Mouse (Mus musculus): ENCODE results near the gene Cops3. TPM values are rescaled to one million over a fixed set of nuclear protein-coding genes. Genes with fewer than 3 reads are reported as not detected.

Cops3 gene
- polyA plus RNA-seq, 2 experiments: 33.5 to 108 TPM

DNA sequence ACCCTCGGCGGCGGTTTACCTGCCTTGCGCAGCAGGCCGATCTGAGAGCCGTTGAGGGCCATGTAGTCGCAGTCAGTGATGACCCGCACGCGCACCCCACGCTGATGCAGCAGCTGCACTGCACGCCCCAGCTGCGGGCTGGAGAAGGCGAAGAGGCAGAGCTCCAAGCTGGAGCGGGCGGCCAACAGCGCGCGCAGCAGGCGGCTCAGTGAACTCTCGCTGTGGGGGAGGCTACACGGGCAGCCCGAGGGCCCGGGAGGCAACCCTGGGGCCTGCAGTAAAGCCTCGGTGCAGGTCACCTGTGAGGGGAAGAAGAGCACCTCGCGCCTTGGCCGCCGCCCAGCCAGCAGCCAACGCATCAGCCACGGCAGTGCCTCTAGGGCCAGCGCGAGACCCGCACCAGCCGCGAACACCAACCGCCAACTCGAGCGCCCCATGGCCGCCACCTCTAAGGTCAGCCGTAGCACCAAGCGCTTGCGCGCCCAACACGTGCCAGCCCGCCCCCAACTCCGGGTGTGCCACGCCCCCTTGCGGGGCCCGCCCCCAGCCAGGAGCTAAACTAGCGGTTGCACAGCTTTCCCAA lies 52.3 kb downstream of the Cops3 start, which contains the start of gene Pld6:
Gene Pld6 (minus strand): TSS at position 447 of the 583 bp plus-strand sequence.
- peak within 1 kb of the TSS; percentile 20 to 54 for H3K4me3 ChIP-seq (ENCODE audit: insufficient read depth in 1 of 2, low read depth in 2 of 2, low read length in 2 of 2)
- H3K27ac ChIP-seq: no peak within 1 kb of the TSS
- H3K27me3 ChIP-seq (ENCODE audit: control insufficient read depth, insufficient read depth, low read length): no peaks in the 10 kb centered on the region
- H3K4me2 ChIP-seq (ENCODE audit: low read depth): peak within 1 kb of the TSS; percentile 73
- DNase-seq (ENCODE audit: low read depth in 3 of 3, low spot score in 3 of 3) (peak in 2 of 3 experiments; percentile 30 to 43), ATAC-seq (ENCODE audit: insufficient read depth) (peak; percentile 79)
- peak within 1 kb of the TSS; percentile 51 for H3K9ac ChIP-seq (replicated peaks)
- H3K4me1 ChIP-seq (replicated peaks; ENCODE audit: control insufficient read depth in 2 of 2, insufficient read depth in 2 of 2, low read length in 1 of 2): no peaks in the 10 kb centered on the region
- under 1% methylated on average over 51 of the region's 51 CpGs for WGBS (ENCODE audit: insufficient replicate concordance)
- TF ChIP-seq EP300 (IDR thresholded peaks at IDR 0.05; ENCODE audit: low read depth) (no peak), CTCF (IDR thresholded peaks at IDR 0.05; ENCODE audit: low read depth) (0 out of 2 replicates have a peak, but pooled peaks have one; percentile 10)
- H3K9me3 ChIP-seq (ENCODE audit: control insufficient read depth, low read length): no peaks in the 10 kb centered on the region
- H3K36me3 ChIP-seq (replicated peaks; ENCODE audit: control insufficient read depth, insufficient read depth, low read depth): peaks cover 5% of the 10 kb centered on the region; the same call in 1 of the 2 replicates

GRCm38 (mm10) chr11:59786444-59787198 lies 53.0 kb downstream of the Cops3 start:
- Histone ChIP-seq H3K4me1 (replicated peaks; ENCODE audit: control insufficient read depth in 2 of 2, insufficient read depth in 2 of 2, low read length in 1 of 2) (no peaks in the 10 kb centered on the region), H3K27ac (no peak overlapping the region), H3K4me3 (ENCODE audit: insufficient read depth in 1 of 2, low read depth in 2 of 2, low read length in 2 of 2) (peak overlapping the region; percentile 20 to 54), H3K4me2 (ENCODE audit: low read depth) (peak overlapping the region; percentile 73), H3K9me3 (ENCODE audit: control insufficient read depth, low read length) (no peaks in the 10 kb centered on the region), H3K36me3 (replicated peaks; ENCODE audit: control insufficient read depth, insufficient read depth, low read depth) (no peaks in the 10 kb centered on the region), H3K9ac (replicated peaks) (peak overlapping the region; percentile 51), H3K27me3 (ENCODE audit: control insufficient read depth, insufficient read depth, low read length) (no peaks in the 10 kb centered on the region)
- TF ChIP-seq CTCF (IDR thresholded peaks at IDR 0.05; ENCODE audit: low read depth): no peak
- ATAC-seq (ENCODE audit: insufficient read depth) (peak; percentile 2; the same call in 1 of the 2 replicates), DNase-seq (ENCODE audit: low read depth in 3 of 3, low spot score in 3 of 3) (no peak)
- WGBS (ENCODE audit: insufficient replicate concordance): 39% methylated on average over 15 of the region's 15 CpGs

DNA sequence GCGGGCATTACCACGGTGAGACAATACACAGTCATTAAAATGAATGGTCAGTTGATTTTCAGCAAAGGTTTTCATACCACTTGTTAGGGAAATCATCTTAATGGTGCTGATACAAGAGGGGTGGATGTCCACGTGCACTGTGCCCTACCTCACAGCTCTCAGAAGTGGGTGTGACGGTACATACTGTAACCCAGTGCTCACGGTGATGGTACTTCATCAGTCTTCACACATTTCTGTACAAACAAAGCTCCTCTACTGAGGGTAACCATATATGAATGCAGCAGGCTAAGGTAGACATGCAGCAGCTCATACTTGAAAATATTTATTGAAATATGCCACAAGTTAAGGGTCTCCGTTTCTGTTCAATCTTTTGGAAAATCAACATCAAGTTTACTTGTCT lies 56.0 kb downstream of the Cops3 start:
- Histone ChIP-seq H3K4me1 (replicated peaks; ENCODE audit: control insufficient read depth in 2 of 2, insufficient read depth in 2 of 2, low read length in 1 of 2) (no peaks in the 10 kb centered on the region), H3K4me2 (ENCODE audit: low read depth) (no peak overlapping the region), H3K9ac (replicated peaks) (no peak overlapping the region), H3K27me3 (ENCODE audit: control insufficient read depth, insufficient read depth, low read length) (no peaks in the 10 kb centered on the region), H3K4me3 (ENCODE audit: insufficient read depth in 1 of 2, low read depth in 2 of 2, low read length in 2 of 2) (no peak overlapping the region), H3K9me3 (ENCODE audit: control insufficient read depth, low read length) (no peaks in the 10 kb centered on the region), H3K27ac (no peak overlapping the region), H3K36me3 (replicated peaks; ENCODE audit: control insufficient read depth, insufficient read depth, low read depth) (no peaks in the 10 kb centered on the region)
- ATAC-seq (ENCODE audit: insufficient read depth) (no peak), DNase-seq (ENCODE audit: low read depth in 3 of 3, low spot score in 3 of 3) (no peak)
- TF ChIP-seq EP300 (IDR thresholded peaks at IDR 0.05; ENCODE audit: low read depth): no peak
- TF ChIP-seq CTCF (IDR thresholded peaks at IDR 0.05; ENCODE audit: low read depth): no peak
- whole genome bisulfite sequencing (ENCODE audit: insufficient replicate concordance): 81% methylated on average over 6 of the region's 6 CpGs

DNA sequence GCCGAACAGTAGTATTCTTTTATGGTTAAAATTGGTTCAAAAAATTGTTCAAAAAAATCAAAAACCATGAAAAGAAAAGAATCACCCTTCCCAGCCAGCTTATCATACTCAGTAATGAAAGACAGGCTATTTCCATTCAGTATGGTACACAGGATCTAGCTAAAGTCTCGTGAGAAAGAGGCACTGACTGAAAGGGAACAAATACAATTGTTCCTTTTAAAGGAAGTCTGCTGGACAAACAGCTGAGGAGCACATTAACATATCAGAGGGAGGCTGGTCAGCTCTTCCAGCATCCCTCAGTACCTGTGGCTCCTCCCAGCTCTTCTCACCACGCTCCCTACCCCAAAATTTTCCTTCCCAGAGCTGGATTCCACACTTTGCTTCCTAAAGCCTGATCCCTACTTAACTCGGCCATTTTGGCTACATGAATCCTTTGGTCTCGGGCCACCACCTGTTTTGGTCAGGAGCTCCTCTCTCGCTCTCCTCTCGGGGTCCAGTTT lies 57.5 kb downstream of the Cops3 start:
- ATAC-seq (ENCODE audit: insufficient read depth): no peak
- H3K9me3 ChIP-seq (ENCODE audit: control insufficient read depth, low read length): no peaks in the 10 kb centered on the region
- 70% methylated on average over 7 of the region's 7 CpGs for WGBS (ENCODE audit: insufficient replicate concordance)
- no peak overlapping the region for H3K4me3 ChIP-seq (ENCODE audit: insufficient read depth in 1 of 2, low read depth in 2 of 2, low read length in 2 of 2)
- no peak overlapping the region for H3K27ac ChIP-seq
- no peaks in the 10 kb centered on the region for H3K36me3 ChIP-seq (replicated peaks; ENCODE audit: control insufficient read depth, insufficient read depth, low read depth)
- no peaks in the 10 kb centered on the region for H3K4me1 ChIP-seq (replicated peaks; ENCODE audit: control insufficient read depth in 2 of 2, insufficient read depth in 2 of 2, low read length in 1 of 2)
- no peaks in the 10 kb centered on the region for H3K27me3 ChIP-seq (ENCODE audit: control insufficient read depth, insufficient read depth, low read length)
- DNase-seq (ENCODE audit: low read depth in 3 of 3, low spot score in 3 of 3): no peak
- TF ChIP-seq EP300 (IDR thresholded peaks at IDR 0.05; ENCODE audit: low read depth): no peak
- TF ChIP-seq CTCF (IDR thresholded peaks at IDR 0.05; ENCODE audit: low read depth): no peak
- no peak overlapping the region for H3K9ac ChIP-seq (replicated peaks)
- no peak overlapping the region for H3K4me2 ChIP-seq (ENCODE audit: low read depth)

GRCm38 (mm10) chr11:59780241-59780640 lies 59.4 kb downstream of the Cops3 start:
- Histone ChIP-seq H3K9me3 (ENCODE audit: control insufficient read depth, low read length) (no peaks in the 10 kb centered on the region), H3K27ac (no peak overlapping the region), H3K4me3 (ENCODE audit: insufficient read depth in 1 of 2, low read depth in 2 of 2, low read length in 2 of 2) (no peak overlapping the region), H3K4me1 (replicated peaks; ENCODE audit: control insufficient read depth in 2 of 2, insufficient read depth in 2 of 2, low read length in 1 of 2) (no peaks in the 10 kb centered on the region), H3K4me2 (ENCODE audit: low read depth) (no peak overlapping the region), H3K36me3 (replicated peaks; ENCODE audit: control insufficient read depth, insufficient read depth, low read depth) (no peaks in the 10 kb centered on the region), H3K27me3 (ENCODE audit: control insufficient read depth, insufficient read depth, low read length) (no peaks in the 10 kb centered on the region), H3K9ac (replicated peaks) (no peak overlapping the region)
- TF ChIP-seq CTCF (IDR thresholded peaks at IDR 0.05; ENCODE audit: low read depth) (no peak), EP300 (IDR thresholded peaks at IDR 0.05; ENCODE audit: low read depth) (no peak)
- ATAC-seq (ENCODE audit: insufficient read depth) (no peak), DNase-seq (ENCODE audit: low read depth in 3 of 3, low spot score in 3 of 3) (no peak)
- WGBS (ENCODE audit: insufficient replicate concordance): 65% methylated on average over 4 of the region's 4 CpGs
